Mouse (Mus musculus) spleen, embryonic (tissue): ENCODE measurements around the gene 9330161L09Rik.
"Not testable (repeated sequence)": the region's sequence is repeated elsewhere in the genome, so short reads cannot be mapped to it uniquely, and the experiment has no call there.

Source experiments
- CTCF ChIA-PET: fragments of 350-600 bp; sonication (Branson Sonifier 250); formaldehyde crosslinking; loops from one replicate; lab custom pipeline; 2022; lab: Charles Lee

Gene 9330161L09Rik

DNA sequence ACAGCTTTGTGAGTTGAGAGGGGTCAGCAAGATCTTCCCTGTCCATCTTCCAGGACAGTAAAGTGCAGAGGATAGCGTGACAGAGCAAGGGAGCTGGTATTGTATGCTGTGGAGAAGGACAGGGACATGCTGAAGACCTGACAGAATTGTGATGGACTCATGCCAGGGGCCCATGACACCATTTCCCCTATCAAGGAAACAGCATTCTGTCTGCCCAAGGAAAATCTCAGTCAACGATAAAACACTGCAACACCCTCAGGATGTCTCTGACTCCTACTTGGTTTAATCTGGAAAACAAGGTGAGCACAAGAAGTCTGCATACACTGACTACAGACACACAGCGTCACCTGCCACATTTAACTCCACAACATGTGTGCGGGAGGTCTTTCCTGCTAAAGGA is at the start of gene 9330161L09Rik:
Gene 9330161L09Rik, minus strand, starts transcription at position 101 of the 400 bp plus-strand sequence.
- CTCF ChIA-PET: interaction anchor here (0.5 kb wide), 1 partner anchor 43 kb away, joined by 5 read pairs; no protein-coding TSS in a partner anchor

DNA sequence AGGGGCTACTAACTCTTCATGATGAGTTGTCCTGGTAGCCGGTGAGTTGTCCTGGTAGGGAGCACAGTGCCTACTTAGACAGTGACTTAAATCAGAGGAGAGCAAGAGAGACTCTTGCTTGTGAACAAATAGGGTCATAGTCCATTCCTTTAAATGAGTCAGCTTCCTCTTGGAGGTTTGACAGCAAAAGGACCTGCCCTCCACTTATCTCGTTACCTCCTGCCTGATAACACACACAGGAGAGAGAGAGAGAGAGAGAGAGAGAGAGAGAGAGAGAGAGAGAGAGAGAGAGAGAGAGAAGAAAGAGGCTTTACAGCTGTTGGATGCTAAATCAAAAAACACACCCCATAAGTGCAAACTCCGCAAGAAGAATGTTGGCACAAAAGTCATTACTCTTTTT is 49.5 kb upstream of the 9330161L09Rik start, which contains the start of gene Ifi27l2b:
Gene Ifi27l2b, minus strand, starts transcription at position 84 of the 400 bp plus-strand sequence.
- CTCF ChIA-PET: no interaction called here

DNA sequence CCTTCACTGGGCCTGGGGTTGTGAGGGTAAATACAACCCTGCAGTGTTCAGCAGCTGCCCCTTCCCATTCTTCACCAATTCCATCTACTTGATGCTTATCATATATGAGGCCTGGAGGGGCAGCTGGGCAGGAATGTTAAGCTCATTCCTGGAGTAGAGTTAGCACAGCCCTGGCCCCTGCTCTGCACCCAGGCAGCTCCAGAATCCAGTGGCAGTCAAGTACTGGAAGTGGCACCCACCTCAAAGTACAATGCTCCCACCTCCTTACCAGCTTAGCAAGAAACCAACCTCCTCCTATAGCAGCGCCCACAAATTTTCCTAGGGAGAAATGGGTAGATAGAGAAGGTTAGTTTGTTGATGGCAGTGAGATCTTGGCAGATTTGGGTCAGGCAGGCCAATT is 49.1 kb upstream of the 9330161L09Rik start:
- CTCF ChIA-PET: not testable (repeated sequence)

DNA sequence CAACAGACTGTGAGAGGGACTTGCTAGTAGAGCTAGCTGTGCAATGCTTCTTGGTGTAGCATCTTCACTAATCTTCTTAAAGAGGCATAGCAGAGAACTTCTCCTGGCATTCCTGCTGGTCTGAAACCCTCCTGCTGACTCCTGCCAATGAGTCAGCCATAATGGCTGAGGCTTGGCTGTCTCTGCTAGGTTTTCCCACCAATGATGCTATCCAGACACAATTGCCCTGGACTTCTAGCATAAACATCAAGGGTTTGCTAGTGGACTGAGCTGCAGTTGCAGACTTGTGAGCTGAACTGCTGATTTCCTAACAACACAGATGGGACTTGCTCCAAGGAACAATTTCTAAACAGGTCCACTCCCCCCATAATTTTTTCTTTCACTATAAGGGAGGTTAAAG is 45.7 kb upstream of the 9330161L09Rik start:
- CTCF ChIA-PET: no interaction called here

DNA sequence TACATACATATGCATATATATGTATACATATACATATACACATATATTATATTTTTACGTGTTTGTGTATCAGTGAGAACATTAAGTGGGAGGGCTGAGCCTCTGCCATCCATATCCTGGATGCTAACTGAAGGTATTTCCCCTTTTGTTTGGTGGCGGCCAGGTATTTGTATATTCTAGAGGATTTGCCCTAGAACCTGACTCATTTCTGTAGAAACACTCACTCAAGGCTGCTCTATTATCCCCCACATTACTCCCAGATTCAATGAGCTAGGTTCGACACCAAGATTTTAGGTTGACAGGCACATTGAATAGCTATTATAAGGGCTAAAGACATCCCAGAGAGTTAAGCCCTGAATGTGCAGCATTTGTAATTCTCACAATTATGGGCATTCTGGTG is 37.4 kb upstream of the 9330161L09Rik start:
- CTCF ChIA-PET: interaction anchor here (0.7 to 2.2 kb wide), 2 partner anchors 11 to 123 kb away, joined by 6 read pairs; partner anchors contain the start of gene Ifi27

DNA sequence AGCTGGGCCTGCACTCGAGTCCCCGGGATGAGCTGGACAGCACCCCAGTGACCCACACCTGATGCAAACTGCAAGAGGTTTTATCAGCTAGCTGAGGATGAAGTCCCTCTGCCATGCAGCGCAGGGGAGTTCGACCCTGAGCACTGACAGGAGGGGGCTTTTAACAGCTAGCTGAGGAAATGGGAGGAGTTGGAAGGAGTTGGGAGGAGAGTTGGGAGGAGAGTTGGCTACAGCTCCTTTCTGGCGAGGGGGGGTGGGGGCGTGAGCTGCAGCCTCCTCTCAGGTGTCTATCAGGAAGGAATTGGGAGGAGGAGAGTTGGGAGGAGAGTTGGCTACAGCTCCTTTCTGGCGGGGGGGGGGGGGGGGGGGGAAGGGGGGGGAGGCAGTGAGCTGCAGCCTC is 36.6 kb upstream of the 9330161L09Rik start:
- CTCF ChIA-PET: interaction anchor here (1.0 to 2.2 kb wide), 2 partner anchors 10 to 125 kb away, joined by 3 to 6 read pairs; partner anchors contain the start of gene Ifi27

DNA sequence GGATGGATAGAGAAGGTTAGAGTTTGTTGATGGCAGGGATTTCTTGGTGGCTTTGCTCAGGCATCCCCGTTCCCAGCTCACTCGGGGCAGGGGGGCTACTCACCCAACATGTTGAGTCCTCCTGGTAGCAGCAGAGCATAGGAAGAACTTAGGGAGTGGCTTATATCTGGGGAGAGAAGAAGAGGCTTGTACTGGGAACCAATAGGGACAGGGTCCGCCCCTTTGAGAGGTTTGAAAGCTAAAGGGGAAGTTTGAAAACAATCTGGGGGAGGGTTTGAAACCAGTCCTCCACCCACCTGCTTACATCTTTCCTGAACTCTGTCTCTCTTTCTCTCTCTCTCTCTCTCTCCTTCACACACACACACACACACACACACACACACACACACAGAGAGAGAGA is 35.9 kb upstream of the 9330161L09Rik start, which contains the start of gene Ifi27l2a:
Gene Ifi27l2a, minus strand, starts transcription at position 157 of the 400 bp plus-strand sequence.
- CTCF ChIA-PET: interaction anchor here (1.0 to 2.2 kb wide), 2 partner anchors 9 to 125 kb away, joined by 3 to 6 read pairs; partner anchors contain the start of gene Ifi27

DNA sequence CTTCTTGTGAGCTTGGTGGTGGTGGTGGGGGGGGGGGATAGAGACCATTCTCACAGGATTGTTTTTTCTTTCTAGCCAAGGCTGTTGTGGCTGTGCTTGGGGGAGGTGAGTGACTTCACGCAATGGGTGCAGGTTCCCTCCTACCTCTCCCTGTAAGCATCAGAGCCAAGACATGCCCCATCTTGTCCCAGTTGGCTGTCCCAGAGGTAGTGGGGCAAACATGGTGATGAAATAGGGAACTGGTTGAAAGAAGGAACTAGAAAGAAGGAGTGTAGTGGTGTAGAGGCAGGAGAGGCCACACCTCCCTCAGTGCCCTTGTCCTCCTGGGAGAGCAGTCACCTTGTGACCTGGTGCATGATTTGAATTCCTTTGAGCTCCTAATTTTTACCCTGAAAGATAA is 30.0 kb upstream of the 9330161L09Rik start:
- CTCF ChIA-PET: interaction anchor here (0.7 kb wide), 1 partner anchor 18 kb away, joined by 3 read pairs; no protein-coding TSS in a partner anchor

DNA sequence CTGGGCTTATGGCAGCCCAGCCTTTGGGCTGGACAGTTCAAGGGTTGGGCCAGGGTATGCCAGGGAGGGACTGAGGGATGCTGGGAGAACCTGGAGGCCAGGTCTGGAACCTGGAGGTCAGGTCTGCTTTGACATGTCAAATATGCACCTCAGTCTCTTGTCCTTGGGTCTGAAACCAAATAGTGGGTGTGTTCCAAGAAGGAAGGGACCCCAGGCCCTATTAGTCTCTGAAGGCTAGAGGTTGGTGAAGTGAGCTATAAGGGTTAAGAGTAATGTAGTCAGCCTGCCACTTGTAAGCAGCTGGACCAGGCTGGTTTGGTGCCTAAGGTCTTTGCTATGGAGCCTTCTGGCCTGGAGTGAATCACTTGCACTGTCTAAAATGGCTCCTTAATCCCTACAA is 27.2 kb upstream of the 9330161L09Rik start:
- CTCF ChIA-PET: interaction anchor here (1.2 kb wide), 1 partner anchor 9 kb away, joined by 6 read pairs; the partner anchor contains the start of gene Ifi27l2a

DNA sequence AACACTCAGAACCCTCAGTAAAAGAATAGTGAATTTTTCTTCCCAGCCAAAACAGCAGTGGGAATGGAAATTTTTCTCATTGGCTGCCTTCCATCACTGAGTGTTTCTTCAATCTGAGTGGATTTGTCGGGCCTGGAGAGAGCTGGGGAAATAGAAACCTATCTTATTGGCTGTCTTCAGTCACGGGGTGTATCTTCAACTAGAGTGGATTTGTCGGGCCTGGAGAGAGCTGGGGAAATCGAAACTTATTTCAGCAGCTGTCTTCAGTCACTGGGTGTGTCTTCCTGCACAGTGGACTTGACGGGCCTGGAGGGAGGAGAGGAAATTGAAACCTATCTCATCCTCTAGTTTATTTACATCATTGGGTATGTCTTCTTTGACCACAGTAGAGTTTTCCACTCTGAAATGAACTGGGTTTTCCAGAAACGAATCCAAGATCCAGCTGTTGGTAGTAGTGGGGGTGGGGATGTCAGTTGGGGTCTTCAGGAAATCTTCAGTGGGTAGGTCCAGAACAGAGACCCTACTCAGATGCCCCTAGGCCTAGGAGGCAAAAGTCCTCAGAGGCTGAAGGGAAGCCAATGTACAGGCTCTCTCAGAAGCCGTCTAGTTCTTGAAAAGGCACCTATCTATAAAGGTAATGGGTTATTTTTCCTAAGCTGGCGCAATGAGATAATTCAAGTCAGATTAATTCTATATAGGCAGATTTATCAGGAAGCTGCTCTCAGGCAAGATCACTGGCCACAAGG is 26.5 kb upstream of the 9330161L09Rik start, which contains the start of gene Ifi27:
Gene Ifi27, plus strand, starts transcription at position 226 of the 746 bp plus-strand sequence.
- CTCF ChIA-PET: interaction anchor here (1.2 kb wide), 1 partner anchor 10 kb away, joined by 6 read pairs; the partner anchor contains the start of gene Ifi27l2a

DNA sequence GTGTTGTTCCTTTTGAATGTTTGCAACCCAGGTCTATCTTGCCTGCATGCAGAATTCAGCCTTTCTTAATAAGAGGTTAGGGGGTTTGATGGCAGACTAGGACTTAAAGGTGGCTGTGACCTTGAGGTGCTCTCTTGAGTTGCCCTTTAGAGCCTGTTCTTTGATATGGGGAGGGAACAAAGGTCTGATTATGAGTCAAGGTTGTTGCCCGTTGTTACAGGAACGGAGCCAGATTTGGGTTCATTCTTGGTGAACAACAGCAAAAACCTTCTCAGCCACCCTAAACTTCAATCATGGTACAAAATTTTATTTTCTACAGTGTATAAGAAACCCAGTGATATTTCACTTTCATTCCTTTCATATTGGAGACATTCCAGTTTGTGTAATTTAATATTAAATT is 25.8 kb upstream of the 9330161L09Rik start:
- CTCF ChIA-PET: no interaction called here

DNA sequence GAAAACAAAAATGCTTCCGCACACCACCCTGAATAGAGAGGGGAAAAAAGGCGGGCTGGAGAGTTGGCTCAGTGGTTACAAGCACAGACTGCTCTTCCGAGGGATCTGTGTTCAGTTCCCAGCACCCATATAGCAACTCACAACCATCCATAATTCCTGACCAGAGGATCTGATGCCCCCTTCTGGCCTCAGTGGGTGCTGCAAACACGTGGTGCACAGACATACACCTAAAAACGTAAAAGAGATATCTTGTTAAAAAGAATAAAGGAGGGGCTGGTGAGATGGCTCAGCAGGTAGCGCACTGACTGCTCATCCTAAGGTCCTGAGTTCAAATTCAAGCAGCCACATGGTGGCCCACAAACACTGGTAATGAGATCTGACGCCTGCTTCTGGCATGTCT is 19.1 kb upstream of the 9330161L09Rik start:
- CTCF ChIA-PET: no interaction called here

DNA sequence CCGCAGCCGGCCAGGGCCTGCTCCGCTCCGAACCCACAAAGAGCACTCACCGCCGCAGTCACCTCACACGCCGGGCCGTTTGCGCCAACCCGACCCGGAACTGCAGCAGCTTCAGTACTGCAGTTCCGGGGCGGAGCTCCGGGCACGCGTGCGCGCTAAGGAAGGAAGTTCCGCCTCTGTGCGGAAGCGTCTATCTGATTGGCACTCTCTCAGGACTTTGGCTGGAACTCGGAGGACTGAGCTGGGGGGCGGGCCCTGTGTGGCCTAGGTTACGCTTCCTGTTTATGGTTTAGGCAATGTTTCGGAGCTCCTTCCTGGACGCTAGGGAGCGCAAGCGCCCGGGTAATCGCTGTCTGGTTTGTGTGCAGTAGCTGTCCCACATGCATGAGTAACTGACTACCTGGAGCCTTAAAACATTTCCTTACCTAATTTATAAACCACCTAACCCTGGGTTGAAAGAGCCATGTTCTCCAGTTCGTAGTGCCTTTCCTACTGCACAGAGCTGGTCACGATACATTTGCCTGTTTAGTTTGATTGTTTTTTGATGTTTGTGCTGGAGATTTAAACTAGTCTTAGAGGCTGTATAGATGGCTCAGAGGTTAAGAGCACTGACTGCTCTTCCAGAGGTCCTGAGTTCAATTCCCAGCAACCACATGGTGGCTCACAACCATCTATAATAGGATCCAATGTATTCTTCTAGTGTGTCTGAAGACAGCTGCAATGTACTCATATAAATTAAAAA is 18.3 kb upstream of the 9330161L09Rik start, which contains the start of gene Ddx24:
Gene Ddx24, minus strand, starts transcription at position 102 of the 742 bp plus-strand sequence.
- CTCF ChIA-PET: interaction anchor here (0.5 to 0.7 kb wide), 2 partner anchors 69 to 282 kb away, joined by 3 to 4 read pairs; no protein-coding TSS in a partner anchor

DNA sequence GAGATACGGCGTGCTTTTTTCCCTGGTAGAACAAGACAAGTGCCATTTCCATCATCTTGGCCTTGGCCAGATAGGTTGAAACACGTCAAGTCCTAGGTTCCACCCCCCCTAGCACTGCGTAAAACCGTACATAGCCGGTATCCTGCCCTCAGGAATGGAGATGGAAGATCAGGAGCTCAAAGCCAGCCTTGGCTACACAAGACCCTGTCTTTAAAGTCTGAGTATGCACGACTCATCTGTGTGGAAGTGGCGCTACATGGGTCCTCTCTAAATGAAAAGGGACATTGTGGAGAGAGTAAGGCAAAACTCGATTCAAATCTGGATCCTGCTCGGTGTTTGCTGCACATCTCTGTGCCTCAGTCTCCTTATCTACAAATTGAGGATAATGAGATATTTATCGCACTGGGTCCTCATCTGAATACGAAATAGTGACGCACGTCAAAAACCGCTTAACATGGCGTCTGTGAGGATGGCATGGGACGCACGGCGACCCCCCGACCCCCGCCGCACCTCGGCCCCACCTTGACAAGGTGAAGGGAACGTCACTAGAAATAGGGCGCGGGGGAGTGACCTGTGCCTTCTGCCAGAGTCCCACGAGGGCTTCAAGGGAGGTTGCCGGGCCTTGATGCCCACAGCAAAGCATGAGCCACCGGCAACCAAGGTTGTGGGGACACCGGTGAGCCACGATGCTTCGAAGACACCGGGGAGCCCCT is 17.6 kb upstream of the 9330161L09Rik start:
- CTCF ChIA-PET: interaction anchor here (0.7 kb wide), 1 partner anchor 70 kb away, joined by 3 read pairs; no protein-coding TSS in a partner anchor

DNA sequence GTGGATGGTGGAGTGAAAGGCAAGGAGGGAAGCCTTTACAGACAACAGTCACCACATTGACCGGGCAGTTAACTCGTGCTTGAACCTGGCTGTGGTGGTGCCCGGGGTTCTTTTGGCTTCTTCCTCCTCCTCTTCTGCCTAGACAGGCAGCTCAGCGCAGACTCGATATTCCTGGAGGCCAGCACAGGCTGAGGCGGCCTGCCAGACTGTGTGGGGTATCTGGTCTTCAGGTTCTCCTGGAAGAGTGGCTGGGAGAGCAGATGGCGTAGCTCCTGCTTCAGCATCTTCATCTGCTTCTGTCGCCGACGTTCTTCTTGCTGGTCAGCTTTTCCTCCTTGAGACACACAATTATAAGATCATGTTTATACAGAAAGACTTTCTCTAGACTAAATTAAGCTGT is 524 bp upstream of the 9330161L09Rik start:
- CTCF ChIA-PET: interaction anchor here (0.5 kb wide), 1 partner anchor 43 kb away, joined by 5 read pairs; no protein-coding TSS in a partner anchor

DNA sequence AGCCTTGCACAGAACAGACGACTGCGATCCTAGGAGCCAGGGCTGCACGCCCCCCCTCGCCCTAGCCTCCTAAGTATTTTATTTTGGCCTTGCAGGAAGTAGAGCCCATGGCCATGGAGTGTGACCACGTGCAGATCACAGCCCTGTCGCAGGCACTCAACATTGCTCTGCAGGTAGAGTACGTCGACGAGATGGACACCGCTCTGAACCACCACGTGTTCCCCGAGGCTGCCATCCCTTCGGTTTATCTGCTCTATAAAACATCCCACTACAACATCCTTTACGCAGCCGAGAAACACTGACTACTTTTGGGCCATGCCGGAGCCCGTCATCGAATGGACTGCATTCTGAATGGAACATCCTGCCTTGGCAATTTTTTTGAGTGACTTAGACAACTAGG is 3.5 kb downstream of the 9330161L09Rik start:
- CTCF ChIA-PET: no interaction called here

DNA sequence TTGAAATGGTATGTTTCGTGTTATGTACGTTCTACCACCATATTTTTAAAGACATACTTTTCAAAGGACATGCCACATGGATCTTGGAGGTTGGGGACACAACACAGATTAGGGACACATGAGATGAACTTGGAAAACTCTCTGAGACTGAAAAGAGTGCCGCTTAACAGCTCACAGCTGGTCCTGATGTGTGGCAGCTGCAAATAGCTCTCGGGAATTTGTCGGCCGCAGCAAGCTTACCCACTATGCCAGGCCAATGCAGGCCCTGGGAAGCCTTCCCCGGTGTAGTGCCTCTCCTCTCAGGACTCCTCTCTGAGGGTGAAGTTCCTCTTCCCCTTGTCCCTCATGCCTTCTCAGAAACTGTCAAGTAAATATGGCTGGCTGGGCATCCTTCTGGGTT is 10.9 kb downstream of the 9330161L09Rik start:
- CTCF ChIA-PET: no interaction called here

DNA sequence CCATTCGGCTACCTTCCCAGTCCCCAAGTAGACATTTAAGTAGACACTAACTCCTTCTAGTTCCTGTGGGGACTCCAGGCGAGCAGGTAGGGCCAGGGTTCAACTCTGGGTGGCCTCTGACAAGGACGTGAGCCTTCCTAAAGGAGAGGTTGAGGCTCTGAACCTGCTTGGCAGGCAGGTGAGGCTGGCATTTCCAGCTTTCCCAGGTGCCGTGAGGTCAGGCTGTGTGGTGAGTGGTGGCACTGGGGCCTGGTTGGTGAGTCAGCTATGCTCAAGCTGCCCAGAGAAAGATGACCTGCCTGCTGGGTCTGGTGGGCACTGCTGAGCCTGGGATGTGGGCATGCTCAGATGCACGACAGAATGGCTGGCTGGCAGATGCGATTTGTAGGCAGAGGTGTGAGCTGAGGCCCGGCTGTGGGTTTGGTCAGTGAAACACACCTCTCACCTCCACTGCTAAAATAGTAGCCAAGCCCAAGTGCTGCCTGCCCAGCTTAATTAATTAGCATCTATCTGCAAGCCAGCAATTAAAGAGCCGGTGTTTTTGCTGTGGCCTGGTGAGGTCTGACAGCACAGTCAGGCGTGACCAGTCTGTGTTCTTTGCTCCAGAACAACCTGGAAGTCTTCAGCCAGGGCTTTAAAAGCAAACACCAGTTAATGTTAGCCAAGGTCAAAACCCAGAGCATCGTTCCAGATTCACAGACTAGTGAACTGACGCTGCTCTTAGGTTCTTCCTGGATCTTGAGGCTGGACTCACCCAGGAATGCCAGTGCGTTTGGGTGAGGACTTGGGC is 11.9 kb downstream of the 9330161L09Rik start:
- CTCF ChIA-PET: no interaction called here

DNA sequence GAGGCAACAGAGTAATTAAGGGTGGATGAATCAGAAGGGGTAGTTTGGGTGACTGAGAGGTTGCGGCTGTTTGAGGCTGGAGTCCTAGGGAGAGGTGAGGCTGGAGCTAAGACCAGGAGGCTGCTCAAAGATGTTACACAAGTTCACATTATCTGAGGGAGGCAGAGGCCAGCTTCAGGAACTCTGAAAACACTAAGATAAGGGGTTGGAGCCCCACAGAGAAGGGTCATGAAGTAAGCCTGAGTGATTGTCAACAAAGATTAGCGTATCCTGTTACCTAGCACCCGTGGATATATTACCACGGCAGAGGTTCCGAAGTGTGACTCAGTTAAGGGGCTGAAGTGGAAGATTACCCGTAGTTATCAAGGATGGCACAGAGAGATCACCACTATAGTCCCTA is 14.1 kb downstream of the 9330161L09Rik start:
- CTCF ChIA-PET: no interaction called here

DNA sequence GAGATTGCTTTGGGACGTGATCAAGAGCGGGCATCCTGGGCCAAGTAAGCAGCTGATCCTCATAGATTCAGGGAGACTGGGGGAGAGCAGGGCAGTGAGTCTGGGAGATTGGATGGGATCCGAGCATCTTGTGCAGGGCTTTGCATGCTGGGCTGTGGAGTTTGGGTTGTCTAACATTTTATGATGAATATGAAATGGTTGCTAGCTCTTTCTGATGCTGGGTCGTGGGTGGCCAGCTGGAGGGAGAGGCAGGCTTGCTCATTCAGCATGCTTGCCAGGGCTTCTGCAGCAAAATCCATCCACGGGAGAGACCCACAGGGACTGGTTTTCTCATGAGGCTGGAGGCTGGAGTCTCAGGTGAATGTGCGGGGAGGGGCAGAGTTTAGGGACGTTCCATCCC is 16.5 kb downstream of the 9330161L09Rik start:
- CTCF ChIA-PET: no interaction called here
